Mouse (Mus musculus): Measurements from ENCODE around the gene Sds.

DNA sequence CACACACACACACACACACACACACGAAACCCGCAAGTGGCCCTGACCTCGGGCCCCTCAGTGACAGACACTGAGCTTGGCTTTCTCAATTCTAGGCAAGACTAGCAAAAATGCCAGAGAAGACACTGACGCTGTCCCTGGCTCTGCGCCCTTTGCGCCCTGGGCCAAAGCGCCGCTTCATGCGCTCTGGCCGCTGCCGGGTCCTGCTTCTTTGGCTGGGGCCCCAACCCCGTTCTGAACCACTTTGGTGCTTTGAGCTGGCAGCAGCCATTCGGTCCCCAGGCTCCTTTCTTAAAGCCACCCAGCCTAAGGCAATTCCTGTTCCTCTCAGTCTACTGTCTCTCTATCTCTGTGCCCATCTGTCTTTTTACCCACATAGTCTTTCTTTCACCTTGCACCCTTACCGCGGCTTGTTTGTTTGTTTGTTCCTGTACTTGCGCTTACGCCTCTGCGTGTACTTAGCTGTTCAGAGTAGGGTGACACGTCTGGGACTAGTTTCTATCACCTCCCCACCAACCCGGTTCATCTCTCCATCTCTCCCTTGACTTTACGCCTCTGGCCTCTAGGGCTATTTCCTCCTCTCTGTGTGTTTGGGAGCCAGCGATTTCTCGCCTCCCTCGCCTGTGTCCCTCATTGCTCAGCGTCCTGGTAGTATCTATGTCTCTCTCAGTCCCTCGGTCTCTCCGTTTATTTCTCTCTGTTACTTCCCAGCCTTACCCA is 37.2 kb upstream of the Sds start:
- TF ChIP-seq CTCF (IDR thresholded peaks at IDR 0.05; ENCODE audit: low read depth) (no peak), EP300 (IDR thresholded peaks at IDR 0.05; ENCODE audit: low read depth) (no peak)
